Mouse (Mus musculus) retina, embryonic 14.5 days (tissue): ENCODE results near the gene Fezf2.

Source experiments
- DNase-seq: peaks from one replicate; pipeline ENCODE4 v3.0.0-alpha.2; 2015; ENCODE audit warnings: low spot score

The Fezf2 gene

GRCm38 (mm10) chr14:12348089-12348488, at the start of gene Fezf2:
TSS of gene Fezf2 (minus strand) at chr14:12348189.
- no peak for DNase-seq

- peak; percentile 46 for DNase-seq
These were observed 49.6 kb upstream of the Fezf2 start for GRCm38 (mm10) chr14:12397561-12397960.

- DNase-seq: peak; percentile 26
These were observed 46.3 kb upstream of the Fezf2 start for GRCm38 (mm10) chr14:12394318-12394717.

GRCm38 (mm10) chr14:12393271-12393861, 45.4 kb upstream of the Fezf2 start:
- DNase-seq: peak; percentile 54

GRCm38 (mm10) chr14:12391167-12391566, 43.2 kb upstream of the Fezf2 start:
- peak; percentile 66 for DNase-seq

GRCm38 (mm10) chr14:12388806-12389436, 40.9 kb upstream of the Fezf2 start:
- peak; percentile 95 for DNase-seq

- DNase-seq: peak; percentile 74
These were observed 40.3 kb upstream of the Fezf2 start for GRCm38 (mm10) chr14:12388192-12388795.

- no peak for DNase-seq
These were observed 39.2 kb upstream of the Fezf2 start for GRCm38 (mm10) chr14:12387176-12387575.

GRCm38 (mm10) chr14:12377883-12378282, 29.9 kb upstream of the Fezf2 start:
- DNase-seq: no peak

- DNase-seq: no peak
These were observed 29.3 kb upstream of the Fezf2 start for GRCm38 (mm10) chr14:12377289-12377688.

- DNase-seq: no peak
These were observed 27.5 kb upstream of the Fezf2 start for GRCm38 (mm10) chr14:12375451-12375850.

- DNase-seq: no peak
These were observed 2.4 kb upstream of the Fezf2 start for GRCm38 (mm10) chr14:12350271-12350916.

- peak; percentile 32 for DNase-seq
These were observed 1.5 kb upstream of the Fezf2 start for GRCm38 (mm10) chr14:12349334-12350090.

- DNase-seq: peak; percentile 50
These were observed 956 bp downstream of the Fezf2 start for GRCm38 (mm10) chr14:12346865-12347600.

- no peak for DNase-seq
These were observed 1.8 kb downstream of the Fezf2 start for GRCm38 (mm10) chr14:12346011-12346864.

- DNase-seq: peak; percentile 72
These were observed 2.6 kb downstream of the Fezf2 start for GRCm38 (mm10) chr14:12345241-12345921.

- DNase-seq: peak; percentile 70
These were observed 3.2 kb downstream of the Fezf2 start for GRCm38 (mm10) chr14:12344746-12345240.

GRCm38 (mm10) chr14:12344061-12344745, 3.8 kb downstream of the Fezf2 start:
- DNase-seq: peak; percentile 37

GRCm38 (mm10) chr14:12343451-12343941, 4.5 kb downstream of the Fezf2 start:
- peak; percentile 48 for DNase-seq
